Mouse (Mus musculus) lung, embryonic 14.5 days (tissue): ENCODE data around the gene Slc25a18. TPM values are rescaled to one million over a fixed set of nuclear protein-coding genes. Genes with fewer than 3 reads are reported as not detected.
"Not testable (repeated sequence)": the region's sequence is repeated elsewhere in the genome, so short reads cannot be mapped to it uniquely, and the experiment has no call there.

Experiments
- ATAC-seq: fragments of 200-750 bp; cut with Nextera tagmentation; 2 replicates; pipeline ENCODE4 v1.8.0; 2017; ENCODE audit warnings: mild to moderate bottlenecking, moderate TSS enrichment, moderate library complexity; ENCODE audit not compliant: insufficient read depth
- DNase-seq: peaks from one replicate; pipeline ENCODE4 v3.0.0-alpha.2; 2015
- H3K27ac ChIP-seq: fragments of 300-500 bp; sonication (generic); 2 replicates; pipeline ENCODE4 v1.5.1; 2014; ENCODE audit warnings: low read depth, mild to moderate bottlenecking, moderate library complexity
- H3K27me3 ChIP-seq: fragments of 300-500 bp; sonication (generic); 2 replicates; pipeline ENCODE4 v1.6.1; 2014; ENCODE audit warnings: low read length, control low read depth; ENCODE audit not compliant: insufficient read depth
- H3K36me3 ChIP-seq: fragments of 300-500 bp; sonication (generic); 2 replicates; pipeline ENCODE4 v1.6.1; 2014; ENCODE audit warnings: control low read depth; ENCODE audit not compliant: insufficient read depth
- H3K4me1 ChIP-seq: fragments of 300-500 bp; sonication (generic); 2 replicates; pipeline ENCODE4 v1.6.1; 2014; ENCODE audit warnings: antibody characterized with exemption, control low read depth; ENCODE audit not compliant: insufficient read depth
- H3K4me2 ChIP-seq: fragments of 300-500 bp; sonication (generic); 2 replicates; pipeline ENCODE4 v1.6.1; 2014; ENCODE audit warnings: mild to moderate bottlenecking
- H3K4me3 ChIP-seq: fragments of 300-500 bp; sonication (generic); 2 replicates; pipeline ENCODE4 v1.5.1; 2014; ENCODE audit warnings: low read depth, low read length
- H3K9ac ChIP-seq: fragments of 300-500 bp; sonication (generic); 2 replicates; pipeline ENCODE4 v1.6.1; 2014
- H3K9me3 ChIP-seq: fragments of 300-500 bp; sonication (generic); 2 replicates; pipeline ENCODE4 v1.6.1; 2016; ENCODE audit warnings: low read depth, low read length, control low read depth
- CTCF ChIP-seq: IDR thresholded peaks from 2 replicates; pipeline ENCODE4 v1.5.1; 2016; ENCODE audit warnings: antibody characterized with exemption, low read depth
- WGBS: fragments of 180-500 bp; shearing (Covaris S2); extraction: QIAGEN DNeasy Blood & Tissue Kit; methylation state at CpG from one replicate; pipeline ENCODE4 v1.1.7; 2014; 5-methylcytosine and 5-hydroxymethylcytosine counted together
- polyA plus RNA-seq: library from polyadenylated mRNA; unstranded; fragments of >200 nt; fragmentation: Nextera tagmentation; extraction: Ambion mirVana; gene quantifications from 2 replicates; pipeline ENCODE4 v1.2.1, GENCODE M21; 2014

The Slc25a18 gene
- polyA plus RNA-seq, 1 experiment from 2014 or later: 0.09 TPM

- DNase-seq: no peak
- ATAC-seq: no peak
- H3K27me3 ChIP-seq: no peaks in the 10 kb centered on the region
- H3K36me3 ChIP-seq: peaks cover 79% of the 10 kb centered on the region
- TF ChIP-seq CTCF: no peak
- H3K27ac ChIP-seq: no peak overlapping the region
- WGBS: 78% methylated on average over 5 of the region's 5 CpGs
- H3K4me3 ChIP-seq: no peak overlapping the region
- H3K9me3 ChIP-seq: no peaks in the 10 kb centered on the region
- H3K4me1 ChIP-seq: no peaks in the 10 kb centered on the region
- no peak overlapping the region for H3K4me2 ChIP-seq
- no peak overlapping the region for H3K9ac ChIP-seq
Measured at GRCm38 (mm10) chr6:120795422-120796086, 22.2 kb downstream of the Slc25a18 start.

- no peak for TF ChIP-seq CTCF
- no peaks in the 10 kb centered on the region for H3K4me1 ChIP-seq
- 79% methylated on average over 2 of the region's 2 CpGs for WGBS
- H3K27me3 ChIP-seq: no peaks in the 10 kb centered on the region
- no peak overlapping the region for H3K4me2 ChIP-seq
- H3K27ac ChIP-seq: no peak overlapping the region
- ATAC-seq (no peak), DNase-seq (no peak)
- H3K36me3 ChIP-seq: peaks cover 84% of the 10 kb centered on the region
- no peaks in the 10 kb centered on the region for H3K9me3 ChIP-seq
- no peak overlapping the region for H3K4me3 ChIP-seq
- H3K9ac ChIP-seq: no peak overlapping the region
Measured at GRCm38 (mm10) chr6:120796111-120796510, 22.7 kb downstream of the Slc25a18 start.

DNA sequence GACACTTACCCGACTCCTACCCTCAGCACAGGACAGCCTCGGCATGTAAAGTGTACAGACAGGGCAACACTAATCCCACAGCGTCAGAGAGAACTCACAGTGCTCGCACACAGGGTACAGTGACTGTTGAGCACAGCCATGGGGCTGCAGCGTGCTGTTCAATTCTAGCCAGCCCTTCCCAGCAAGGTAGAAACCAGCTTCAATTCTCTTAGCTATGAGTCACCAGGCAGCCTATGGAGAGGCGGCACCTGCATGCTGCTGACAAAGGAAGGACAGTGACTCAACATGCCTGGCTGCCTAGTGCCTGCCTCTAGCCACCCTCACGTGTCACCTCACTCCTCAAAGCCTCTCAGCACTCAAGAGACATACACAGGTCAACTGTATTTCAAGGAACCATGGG, 24.6 kb downstream of the Slc25a18 start:
- no peaks in the 10 kb centered on the region for H3K4me1 ChIP-seq
- WGBS: 80% methylated on average over 7 of the region's 7 CpGs
- H3K9ac ChIP-seq: no peak overlapping the region
- H3K9me3 ChIP-seq: no peaks in the 10 kb centered on the region
- H3K27ac ChIP-seq: no peak overlapping the region
- no peak for ATAC-seq
- H3K36me3 ChIP-seq: peaks cover 96% of the 10 kb centered on the region
- no peak for DNase-seq
- TF ChIP-seq CTCF: no peak
- no peak overlapping the region for H3K4me2 ChIP-seq
- H3K4me3 ChIP-seq: no peak overlapping the region
- H3K27me3 ChIP-seq: no peaks in the 10 kb centered on the region

GRCm38 (mm10) chr6:120798905-120799304, 25.5 kb downstream of the Slc25a18 start:
- DNase-seq: no peak
- Histone ChIP-seq H3K27ac (no peak overlapping the region), H3K4me2 (no peak overlapping the region), H3K36me3 (peaks cover 96% of the 10 kb centered on the region), H3K27me3 (no peaks in the 10 kb centered on the region), H3K9me3 (no peaks in the 10 kb centered on the region), H3K9ac (no peak overlapping the region), H3K4me3 (no peak overlapping the region), H3K4me1 (no peaks in the 10 kb centered on the region)
- WGBS: 77% methylated on average over 4 of the region's 4 CpGs
- ATAC-seq: no peak
- TF ChIP-seq CTCF: no peak

DNA sequence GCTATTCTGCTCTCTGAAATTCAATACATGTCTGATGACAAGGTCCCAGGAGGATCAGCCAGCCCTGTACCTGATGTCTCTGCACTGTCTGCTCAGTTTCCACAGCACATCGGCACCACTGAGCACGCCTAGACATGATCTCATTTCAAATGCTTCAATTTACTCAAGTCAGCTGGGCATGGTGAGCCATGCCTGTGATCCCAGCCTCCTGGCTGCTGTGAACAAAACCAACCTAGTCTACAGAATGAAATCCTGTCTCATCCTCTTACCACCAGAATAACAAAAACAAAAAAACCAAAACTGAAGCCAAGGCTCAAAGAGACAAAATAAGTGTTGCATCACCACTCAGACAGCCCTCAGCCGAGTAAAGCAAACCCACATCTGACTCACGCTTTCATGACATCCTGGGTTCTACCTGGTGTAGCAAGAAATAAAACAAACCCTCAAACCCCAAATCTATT, 26.2 kb downstream of the Slc25a18 start:
- Histone ChIP-seq H3K4me3 (no peak overlapping the region), H3K9me3 (no peaks in the 10 kb centered on the region), H3K4me1 (no peaks in the 10 kb centered on the region), H3K27me3 (no peaks in the 10 kb centered on the region), H3K4me2 (no peak overlapping the region), H3K9ac (no peak overlapping the region), H3K36me3 (peaks cover 96% of the 10 kb centered on the region), H3K27ac (no peak overlapping the region)
- DNase-seq (no peak), ATAC-seq (no peak)
- TF ChIP-seq CTCF: no peak
- 84% methylated on average over 4 of the region's 4 CpGs for WGBS

GRCm38 (mm10) chr6:120806999-120807737, 33.8 kb downstream of the Slc25a18 start:
- DNase-seq: no peak
- no peak for ATAC-seq
- WGBS: 72% methylated on average over 5 of the region's 5 CpGs
- H3K9ac ChIP-seq: no peak overlapping the region
- TF ChIP-seq CTCF: no peak
- no peaks in the 10 kb centered on the region for H3K27me3 ChIP-seq
- H3K9me3 ChIP-seq: no peaks in the 10 kb centered on the region
- no peaks in the 10 kb centered on the region for H3K4me1 ChIP-seq
- H3K4me2 ChIP-seq: no peak overlapping the region
- H3K27ac ChIP-seq: no peak overlapping the region
- peaks cover 83% of the 10 kb centered on the region for H3K36me3 ChIP-seq
- H3K4me3 ChIP-seq: no peak overlapping the region

- TF ChIP-seq CTCF: no peak
- ATAC-seq: no peak
Measured at GRCm38 (mm10) chr6:120807738-120808081, 34.3 kb downstream of the Slc25a18 start.

DNA sequence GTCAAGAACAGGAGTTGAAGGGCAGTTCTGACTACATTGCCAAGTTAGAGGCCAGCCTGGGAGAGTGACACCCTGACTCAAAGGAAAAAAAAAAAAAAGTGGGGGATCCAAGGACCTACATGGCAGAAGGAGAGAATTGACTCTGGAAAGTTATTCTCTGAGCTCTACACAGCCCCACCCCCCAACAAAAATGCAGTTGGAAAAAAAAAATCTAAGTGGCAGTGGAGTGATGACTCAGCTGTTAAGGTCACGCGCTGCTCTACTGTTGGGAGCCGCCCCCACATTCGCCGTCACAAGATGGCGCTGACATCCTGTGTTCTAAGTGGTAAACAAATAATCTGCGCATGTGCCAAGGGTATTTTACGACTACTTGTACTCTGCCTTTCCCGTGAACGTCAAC, 38.6 kb downstream of the Slc25a18 start:
- DNase-seq, H3K4me3 ChIP-seq, H3K9me3 ChIP-seq, H3K27ac ChIP-seq, ATAC-seq, H3K4me2 ChIP-seq, H3K27me3 ChIP-seq, H3K4me1 ChIP-seq, H3K9ac ChIP-seq: not testable (repeated sequence)
- peaks cover 37% of the 10 kb centered on the region for H3K36me3 ChIP-seq
- 94% methylated on average over 7 of the region's 10 CpGs for WGBS

More at GRCm38 (mm10) chr6:120807738-120808081, 34.3 kb downstream of the Slc25a18 start:
- Histone ChIP-seq H3K36me3 (peaks cover 77% of the 10 kb centered on the region), H3K9me3 (no peaks in the 10 kb centered on the region), H3K4me3 (no peak overlapping the region), H3K4me1 (no peaks in the 10 kb centered on the region), H3K27ac (no peak overlapping the region), H3K9ac (no peak overlapping the region), H3K4me2 (no peak overlapping the region), H3K27me3 (no peaks in the 10 kb centered on the region)
- 67% methylated on average over 4 of the region's 4 CpGs for WGBS
- DNase-seq: no peak
